Mouse (Mus musculus) hindbrain, embryonic 16.5 days (tissue): Measurements from ENCODE around the gene Lsm4. TPM values are rescaled to one million over a fixed set of nuclear protein-coding genes. Genes with fewer than 3 reads are reported as not detected.
A peak's percentile ranks its signal among the peaks of the same experiment; 100 is the strongest.

Experiments used
- ATAC-seq: fragments of 200-750 bp; cut with Nextera tagmentation; 2 replicates; pipeline ENCODE4 v1.8.0; 2017; ENCODE audit warnings: moderate TSS enrichment, moderate library complexity
- H3K27ac ChIP-seq: fragments of 300-500 bp; sonication (generic); 2 replicates; pipeline ENCODE4 v1.5.1; 2014; ENCODE audit warnings: low read depth, mild to moderate bottlenecking, control low read depth, low read length, moderate library complexity
- H3K27me3 ChIP-seq: fragments of 300-500 bp; sonication (generic); replicated peaks from 2 replicates; pipeline ENCODE4 v1.6.1; 2014; ENCODE audit warnings: low read length; ENCODE audit not compliant: control insufficient read depth, insufficient read depth
- H3K36me3 ChIP-seq: fragments of 300-500 bp; sonication (generic); 2 replicates; pipeline ENCODE4 v1.6.1; 2014; ENCODE audit warnings: mild to moderate bottlenecking, low read length, moderate library complexity, mixed read lengths; ENCODE audit not compliant: control insufficient read depth, insufficient read depth
- H3K4me1 ChIP-seq: fragments of 300-500 bp; sonication (generic); 2 replicates; pipeline ENCODE4 v1.6.1; 2014; ENCODE audit warnings: low read depth, low read length; ENCODE audit not compliant: control insufficient read depth, insufficient read depth
- H3K4me2 ChIP-seq: fragments of 300-500 bp; sonication (generic); 2 replicates; pipeline ENCODE4 v1.6.1; 2014; ENCODE audit warnings: mild to moderate bottlenecking, low read length, control low read depth, moderate library complexity
- H3K4me3 ChIP-seq: fragments of 300-500 bp; sonication (generic); 2 replicates; pipeline ENCODE4 v1.5.1; 2014; ENCODE audit warnings: mild to moderate bottlenecking, low read length, control low read depth, moderate library complexity
- H3K9ac ChIP-seq: fragments of 300-500 bp; sonication (generic); 2 replicates; pipeline ENCODE4 v1.6.1; 2014; ENCODE audit warnings: low read depth, mild to moderate bottlenecking, control low read depth, low read length, moderate library complexity
- H3K9me3 ChIP-seq: fragments of 300-500 bp; sonication (generic); 2 replicates; pipeline ENCODE4 v1.6.1; 2014; ENCODE audit warnings: mild to moderate bottlenecking, low read length, moderate library complexity; ENCODE audit not compliant: control insufficient read depth
- WGBS: fragments of 180-500 bp; shearing (Covaris S2); extraction: QIAGEN DNeasy Blood & Tissue Kit; methylation state at CpG from one replicate; pipeline ENCODE4 v1.1.7; 2014; 5-methylcytosine and 5-hydroxymethylcytosine counted together
- polyA plus RNA-seq: library from polyadenylated mRNA; unstranded; fragments of >200 nt; fragmentation: Nextera tagmentation; extraction: Ambion mirVana; gene quantifications from 2 replicates; pipeline ENCODE4 v1.2.1, GENCODE M21; 2015

The Lsm4 gene
- polyA plus RNA-seq, 1 experiment from 2014 or later, result 168 TPM

- no peak overlapping the region for H3K4me2 ChIP-seq
- H3K27ac ChIP-seq, result no peak overlapping the region
- H3K36me3 ChIP-seq, result no peaks in the 10 kb centered on the region; the same call in 1 of the 2 replicates
- no peaks in the 10 kb centered on the region for H3K9me3 ChIP-seq
- no peak overlapping the region for H3K9ac ChIP-seq
- no peak overlapping the region for H3K4me3 ChIP-seq
- WGBS, result 79% methylated on average over 3 of the region's 3 CpGs
- H3K4me1 ChIP-seq, result peaks cover 5% of the 10 kb centered on the region
- H3K27me3 ChIP-seq, result no peaks in the 10 kb centered on the region
- ATAC-seq, result no peak
Measured at GRCm38 (mm10) chr8:70681410-70681809, 8.4 kb downstream of the Lsm4 start.

- ATAC-seq, result no peak
- Histone ChIP-seq H3K27me3 (no peaks in the 10 kb centered on the region), H3K9ac (peak overlapping the region; percentile 12; the same call in 1 of the 2 replicates), H3K4me1 (peaks cover 5% of the 10 kb centered on the region), H3K27ac (no peak overlapping the region), H3K36me3 (no peaks in the 10 kb centered on the region; the same call in 1 of the 2 replicates), H3K9me3 (no peaks in the 10 kb centered on the region), H3K4me2 (no peak overlapping the region), H3K4me3 (no peak overlapping the region)
- 10% methylated on average over 19 of the region's 19 CpGs for WGBS
Measured at GRCm38 (mm10) chr8:70682193-70682592, 9.1 kb downstream of the Lsm4 start.

DNA sequence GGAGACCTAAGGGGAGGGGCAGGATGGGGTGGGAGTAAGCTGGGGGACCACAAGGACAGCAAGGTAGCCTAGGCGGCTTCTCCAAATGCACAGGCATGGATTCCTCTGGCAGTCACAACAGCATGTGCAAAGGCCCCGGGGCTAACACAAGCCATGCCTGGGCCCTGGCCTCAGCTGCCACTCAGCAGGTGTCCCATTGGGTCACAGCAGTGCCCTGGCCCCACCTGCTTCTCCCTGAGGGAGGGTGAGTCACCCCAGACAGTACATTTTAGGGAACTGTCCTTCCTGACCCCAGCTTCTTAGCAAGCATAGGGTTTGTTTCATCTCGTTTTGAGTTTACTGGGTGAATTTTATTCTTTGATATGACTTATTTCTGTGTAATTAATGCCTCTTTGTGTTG is 9.6 kb downstream of the Lsm4 start:
- no peak overlapping the region for H3K9ac ChIP-seq

DNA sequence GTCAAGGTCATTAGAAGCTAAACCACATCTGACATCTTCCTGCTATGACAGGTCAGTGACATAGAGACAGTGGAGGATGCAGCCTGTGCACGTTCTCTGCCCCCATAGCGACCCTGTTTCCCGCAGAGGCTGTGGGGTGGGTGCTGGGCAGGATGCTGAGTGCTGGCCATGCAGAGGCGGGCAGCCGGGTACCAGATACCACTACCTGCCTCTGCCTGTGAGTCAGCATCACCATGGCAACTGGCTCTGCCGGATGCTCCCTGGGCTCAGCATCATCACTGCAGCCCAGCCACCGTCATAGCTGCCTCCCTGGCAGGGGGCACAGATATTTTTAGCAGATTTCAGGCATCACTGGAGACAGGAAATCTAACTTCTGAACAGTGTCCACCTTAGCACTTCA is 11.2 kb downstream of the Lsm4 start:
- Histone ChIP-seq H3K27ac (peak overlapping the region; percentile 17; the same call in 1 of the 2 replicates), H3K36me3 (no peaks in the 10 kb centered on the region), H3K9ac (peak overlapping the region; percentile 17; the same call in 1 of the 2 replicates), H3K4me1 (peaks cover 5% of the 10 kb centered on the region), H3K4me3 (no peak overlapping the region), H3K27me3 (no peaks in the 10 kb centered on the region), H3K4me2 (no peak overlapping the region), H3K9me3 (no peaks in the 10 kb centered on the region)
- ATAC-seq, result peak; percentile 72
- 38% methylated on average over 7 of the region's 7 CpGs for WGBS

More for the DNA sequence above, 9.6 kb downstream of the Lsm4 start:
- no peak overlapping the region for H3K4me3 ChIP-seq
- peaks cover 5% of the 10 kb centered on the region for H3K4me1 ChIP-seq
- H3K4me2 ChIP-seq, result no peak overlapping the region
- no peaks in the 10 kb centered on the region for H3K9me3 ChIP-seq
- H3K36me3 ChIP-seq, result no peaks in the 10 kb centered on the region; the same call in 1 of the 2 replicates
- WGBS, result 69% methylated on average over 3 of the region's 3 CpGs
- H3K27me3 ChIP-seq, result no peaks in the 10 kb centered on the region
- H3K27ac ChIP-seq, result no peak overlapping the region
- no peak for ATAC-seq

GRCm38 (mm10) chr8:70687576-70687975 is 14.5 kb downstream of the Lsm4 start:
- Histone ChIP-seq H3K4me2 (no peak overlapping the region), H3K36me3 (no peaks in the 10 kb centered on the region), H3K4me1 (peaks cover 14% of the 10 kb centered on the region), H3K27me3 (no peaks in the 10 kb centered on the region), H3K4me3 (no peak overlapping the region), H3K27ac (no peak overlapping the region), H3K9me3 (no peaks in the 10 kb centered on the region), H3K9ac (no peak overlapping the region)
- WGBS, result 69% methylated on average over 8 of the region's 8 CpGs
- peak; percentile 19; the same call in 1 of the 2 replicates for ATAC-seq

DNA sequence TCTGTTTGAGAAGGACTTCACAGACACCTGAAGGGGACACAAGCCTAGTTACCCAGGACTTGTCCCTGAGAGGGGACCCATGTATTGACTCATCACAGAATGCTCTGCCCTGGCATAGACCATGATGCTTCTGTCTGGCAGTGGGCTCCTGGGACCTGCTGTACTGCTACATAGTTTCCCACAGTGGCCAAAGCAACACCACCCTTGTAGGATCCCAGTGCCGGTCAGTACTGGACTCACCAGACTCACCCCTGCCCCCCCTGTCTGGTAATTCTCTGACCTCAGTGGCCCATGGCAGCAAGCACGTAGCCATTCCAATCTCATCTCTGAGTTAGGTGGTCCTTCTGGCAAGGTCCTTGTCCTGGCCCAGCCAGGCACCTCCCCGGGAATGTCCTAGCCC is 15.1 kb downstream of the Lsm4 start:
- no peak overlapping the region for H3K27ac ChIP-seq
- H3K9ac ChIP-seq, result no peak overlapping the region
- no peaks in the 10 kb centered on the region for H3K36me3 ChIP-seq
- H3K9me3 ChIP-seq, result no peaks in the 10 kb centered on the region
- no peak for ATAC-seq
- WGBS, result 98% methylated on average over 3 of the region's 3 CpGs
- no peak overlapping the region for H3K4me2 ChIP-seq
- peaks cover 14% of the 10 kb centered on the region for H3K4me1 ChIP-seq
- H3K4me3 ChIP-seq, result no peak overlapping the region
- no peaks in the 10 kb centered on the region for H3K27me3 ChIP-seq

GRCm38 (mm10) chr8:70689892-70690390 is 16.9 kb downstream of the Lsm4 start:
- Histone ChIP-seq H3K4me2 (no peak overlapping the region), H3K27me3 (no peaks in the 10 kb centered on the region), H3K9me3 (no peaks in the 10 kb centered on the region), H3K9ac (no peak overlapping the region), H3K36me3 (no peaks in the 10 kb centered on the region), H3K4me1 (peaks cover 9% of the 10 kb centered on the region), H3K4me3 (no peak overlapping the region), H3K27ac (no peak overlapping the region)
- no peak for ATAC-seq
- 68% methylated on average over 5 of the region's 5 CpGs for WGBS

GRCm38 (mm10) chr8:70691230-70691629 is 18.2 kb downstream of the Lsm4 start:
- ATAC-seq, result no peak
- Histone ChIP-seq H3K27ac (peak overlapping the region; percentile 34; the same call in 1 of the 2 replicates), H3K4me1 (peaks cover 10% of the 10 kb centered on the region), H3K36me3 (no peaks in the 10 kb centered on the region), H3K4me3 (peak overlapping the region; percentile 36), H3K27me3 (no peaks in the 10 kb centered on the region), H3K4me2 (peak overlapping the region; percentile 68), H3K9ac (peak overlapping the region; percentile 69; the same call in 1 of the 2 replicates), H3K9me3 (no peaks in the 10 kb centered on the region)
- 45% methylated on average over 4 of the region's 4 CpGs for WGBS

GRCm38 (mm10) chr8:70691727-70692231 is 18.7 kb downstream of the Lsm4 start:
- peaks cover 15% of the 10 kb centered on the region for H3K4me1 ChIP-seq
- H3K9ac ChIP-seq, result peak overlapping the region; percentile 69
- peak overlapping the region; percentile 34; the same call in 1 of the 2 replicates for H3K27ac ChIP-seq
- H3K4me2 ChIP-seq, result peak overlapping the region; percentile 68
- H3K27me3 ChIP-seq, result no peaks in the 10 kb centered on the region
- peak; percentile 25 for ATAC-seq
- no peaks in the 10 kb centered on the region for H3K36me3 ChIP-seq
- H3K9me3 ChIP-seq, result no peaks in the 10 kb centered on the region
- WGBS, result 2% methylated on average over 16 of the region's 20 CpGs
- H3K4me3 ChIP-seq, result peak overlapping the region; percentile 36
